Mouse (Mus musculus) neural tube, embryonic 13.5 days (tissue): ENCODE measurements around the gene Pnliprp1. TPM values are rescaled to one million over a fixed set of nuclear protein-coding genes. Genes with fewer than 3 reads are reported as not detected.

Experiments used
- ATAC-seq: fragments of 200-750 bp; cut with Nextera tagmentation; 2 replicates; pipeline ENCODE4 v1.8.0; 2017; ENCODE audit warnings: low read depth, mild to moderate bottlenecking, moderate TSS enrichment, moderate library complexity
- H3K27ac ChIP-seq: fragments of 300-500 bp; sonication (generic); replicated peaks from 2 replicates; pipeline ENCODE4 v1.5.1; 2015; ENCODE audit warnings: moderate library complexity, mild to moderate bottlenecking, inconsistent platforms
- H3K27me3 ChIP-seq: fragments of 300-500 bp; sonication (generic); 2 replicates; pipeline ENCODE4 v1.6.1; 2015; ENCODE audit warnings: mild to moderate bottlenecking, inconsistent platforms
- H3K36me3 ChIP-seq: fragments of 300-500 bp; sonication (generic); 2 replicates; pipeline ENCODE4 v1.6.1; 2015; ENCODE audit warnings: mild to moderate bottlenecking, inconsistent platforms
- H3K4me1 ChIP-seq: fragments of 300-500 bp; sonication (generic); replicated peaks from 2 replicates; pipeline ENCODE4 v1.6.1; 2015; ENCODE audit warnings: inconsistent platforms
- H3K4me2 ChIP-seq: fragments of 300-500 bp; sonication (generic); 2 replicates; pipeline ENCODE4 v1.6.1; 2015; ENCODE audit warnings: inconsistent platforms, mild to moderate bottlenecking, moderate library complexity
- H3K4me3 ChIP-seq: fragments of 300-500 bp; sonication (generic); 2 replicates; pipeline ENCODE4 v1.5.1; 2015; ENCODE audit warnings: mild to moderate bottlenecking, inconsistent platforms
- H3K9ac ChIP-seq: fragments of 300-500 bp; sonication (generic); 2 replicates; pipeline ENCODE4 v1.6.1; 2015; ENCODE audit warnings: moderate library complexity, mild to moderate bottlenecking, inconsistent platforms
- H3K9me3 ChIP-seq: fragments of 300-500 bp; sonication (generic); 2 replicates; pipeline ENCODE4 v1.6.1; 2016; ENCODE audit warnings: inconsistent platforms
- WGBS: fragments of 180-500 bp; shearing (Covaris S2); methylation state at CpG from one replicate; pipeline ENCODE4 v1.1.7; 2015; 5-methylcytosine and 5-hydroxymethylcytosine counted together
- polyA plus RNA-seq: library from polyadenylated mRNA; unstranded; fragments of >200 nt; fragmentation: Nextera tagmentation; extraction: Ambion mirVana; gene quantifications from 2 replicates; pipeline ENCODE4 v1.2.1, GENCODE M21; 2015

The Pnliprp1 gene
- 0.40 TPM in 1 of 2 replicates, not detected in the other for polyA plus RNA-seq

- no peak for ATAC-seq
- Histone ChIP-seq H3K9me3 (peaks cover 5% of the 10 kb centered on the region; the same call in 1 of the 2 replicates), H3K4me3 (no peak within 1 kb of the TSS), H3K9ac (no peak within 1 kb of the TSS), H3K27me3 (no peaks in the 10 kb centered on the region), H3K27ac (no peak within 1 kb of the TSS), H3K4me1 (no peaks in the 10 kb centered on the region), H3K36me3 (no peaks in the 10 kb centered on the region), H3K4me2 (no peak within 1 kb of the TSS)
- 61% methylated on average over 5 of the region's 5 CpGs for WGBS
Measured at GRCm38 (mm10) chr19:58728445-58729031, at the start of gene Pnliprp1. Pnliprp1 (plus strand) TSS chr19:58728887.

- no peak overlapping the region for H3K9ac ChIP-seq
- no peaks in the 10 kb centered on the region for H3K36me3 ChIP-seq
- 30% methylated on average over 1 of the region's 1 CpGs for WGBS
- no peak for ATAC-seq
- no peak overlapping the region for H3K4me2 ChIP-seq
- no peaks in the 10 kb centered on the region for H3K4me1 ChIP-seq
- H3K4me3 ChIP-seq = no peak overlapping the region
- no peak overlapping the region for H3K27ac ChIP-seq
- no peaks in the 10 kb centered on the region for H3K27me3 ChIP-seq
- H3K9me3 ChIP-seq = no peaks in the 10 kb centered on the region
Measured at GRCm38 (mm10) chr19:58688933-58689332, 39.8 kb upstream of the Pnliprp1 start.

GRCm38 (mm10) chr19:58695314-58695713 is 33.4 kb upstream of the Pnliprp1 start:
- Histone ChIP-seq H3K9ac (no peak overlapping the region), H3K4me3 (no peak overlapping the region), H3K9me3 (no peaks in the 10 kb centered on the region), H3K27me3 (no peaks in the 10 kb centered on the region), H3K27ac (no peak overlapping the region), H3K4me1 (no peaks in the 10 kb centered on the region), H3K4me2 (no peak overlapping the region), H3K36me3 (no peaks in the 10 kb centered on the region)
- no peak for ATAC-seq
- 87% methylated on average over 3 of the region's 3 CpGs for WGBS

- Histone ChIP-seq H3K27ac (no peak overlapping the region), H3K9me3 (no peaks in the 10 kb centered on the region), H3K4me2 (no peak overlapping the region), H3K4me3 (no peak overlapping the region), H3K27me3 (no peaks in the 10 kb centered on the region), H3K9ac (no peak overlapping the region), H3K4me1 (no peaks in the 10 kb centered on the region), H3K36me3 (no peaks in the 10 kb centered on the region)
- no peak for ATAC-seq
- 89% methylated on average over 2 of the region's 2 CpGs for WGBS
Measured at GRCm38 (mm10) chr19:58696235-58696634, 32.5 kb upstream of the Pnliprp1 start.

- 84% methylated on average over 4 of the region's 4 CpGs for WGBS
- no peak for ATAC-seq
- H3K4me2 ChIP-seq = no peak overlapping the region
Measured at GRCm38 (mm10) chr19:58704556-58704955, 24.1 kb upstream of the Pnliprp1 start.

GRCm38 (mm10) chr19:58708611-58709010 is 20.1 kb upstream of the Pnliprp1 start:
- Histone ChIP-seq H3K27me3 (no peaks in the 10 kb centered on the region), H3K36me3 (no peaks in the 10 kb centered on the region), H3K4me3 (no peak overlapping the region), H3K4me1 (no peaks in the 10 kb centered on the region), H3K27ac (no peak overlapping the region), H3K9me3 (no peaks in the 10 kb centered on the region), H3K9ac (no peak overlapping the region), H3K4me2 (no peak overlapping the region)
- no peak for ATAC-seq
- WGBS = 60% methylated on average over 3 of the region's 3 CpGs

More at GRCm38 (mm10) chr19:58704556-58704955, 24.1 kb upstream of the Pnliprp1 start:
- Histone ChIP-seq H3K9ac (no peak overlapping the region), H3K27ac (no peak overlapping the region), H3K4me1 (no peaks in the 10 kb centered on the region), H3K27me3 (no peaks in the 10 kb centered on the region), H3K9me3 (no peaks in the 10 kb centered on the region), H3K36me3 (no peaks in the 10 kb centered on the region), H3K4me3 (no peak overlapping the region)

- H3K27me3 ChIP-seq = no peaks in the 10 kb centered on the region
- no peak for ATAC-seq
- H3K9me3 ChIP-seq = no peaks in the 10 kb centered on the region
- no peaks in the 10 kb centered on the region for H3K4me1 ChIP-seq
- no peak overlapping the region for H3K9ac ChIP-seq
- no peak overlapping the region for H3K4me2 ChIP-seq
- no peak overlapping the region for H3K27ac ChIP-seq
- H3K36me3 ChIP-seq = no peaks in the 10 kb centered on the region
- no peak overlapping the region for H3K4me3 ChIP-seq
- 55% methylated on average over 4 of the region's 4 CpGs for WGBS
Measured at GRCm38 (mm10) chr19:58717925-58718324, 10.8 kb upstream of the Pnliprp1 start.

GRCm38 (mm10) chr19:58720439-58720838 is 8.2 kb upstream of the Pnliprp1 start:
- Histone ChIP-seq H3K4me3 (no peak overlapping the region), H3K9ac (no peak overlapping the region), H3K9me3 (peaks cover 3% of the 10 kb centered on the region; the same call in 1 of the 2 replicates), H3K36me3 (no peaks in the 10 kb centered on the region), H3K4me2 (no peak overlapping the region), H3K27ac (no peak overlapping the region), H3K4me1 (no peaks in the 10 kb centered on the region), H3K27me3 (no peaks in the 10 kb centered on the region)
- no peak for ATAC-seq

GRCm38 (mm10) chr19:58726551-58726950 is 2.1 kb upstream of the Pnliprp1 start:
- Histone ChIP-seq H3K27me3 (no peaks in the 10 kb centered on the region), H3K9me3 (peaks cover 5% of the 10 kb centered on the region; the same call in 1 of the 2 replicates), H3K36me3 (no peaks in the 10 kb centered on the region), H3K27ac (no peak overlapping the region), H3K4me1 (no peaks in the 10 kb centered on the region), H3K4me2 (no peak overlapping the region), H3K4me3 (no peak overlapping the region), H3K9ac (no peak overlapping the region)
- WGBS = 86% methylated on average over 5 of the region's 5 CpGs
- ATAC-seq = no peak

- no peak for ATAC-seq
- H3K9me3 ChIP-seq = peaks cover 5% of the 10 kb centered on the region; the same call in 1 of the 2 replicates
- no peaks in the 10 kb centered on the region for H3K4me1 ChIP-seq
- H3K4me2 ChIP-seq = no peak overlapping the region
- H3K9ac ChIP-seq = no peak overlapping the region
- WGBS = 86% methylated on average over 5 of the region's 5 CpGs
- H3K36me3 ChIP-seq = no peaks in the 10 kb centered on the region
- no peaks in the 10 kb centered on the region for H3K27me3 ChIP-seq
- no peak overlapping the region for H3K4me3 ChIP-seq
- H3K27ac ChIP-seq = no peak overlapping the region
Measured at GRCm38 (mm10) chr19:58727756-58728155, 931 bp upstream of the Pnliprp1 start.

- ATAC-seq = no peak
- WGBS = 85% methylated on average over 6 of the region's 6 CpGs
- Histone ChIP-seq H3K9me3 (no peaks in the 10 kb centered on the region), H3K9ac (no peak overlapping the region), H3K4me3 (no peak overlapping the region), H3K27ac (no peak overlapping the region), H3K4me2 (no peak overlapping the region), H3K36me3 (no peaks in the 10 kb centered on the region), H3K27me3 (no peaks in the 10 kb centered on the region), H3K4me1 (no peaks in the 10 kb centered on the region)
Measured at GRCm38 (mm10) chr19:58733216-58733615, 4.5 kb downstream of the Pnliprp1 start.

GRCm38 (mm10) chr19:58738111-58738510 is 9.4 kb downstream of the Pnliprp1 start:
- ATAC-seq = no peak
- Histone ChIP-seq H3K27me3 (no peaks in the 10 kb centered on the region), H3K27ac (no peak overlapping the region), H3K9ac (no peak overlapping the region), H3K4me2 (no peak overlapping the region), H3K4me1 (no peaks in the 10 kb centered on the region), H3K9me3 (no peaks in the 10 kb centered on the region), H3K4me3 (no peak overlapping the region), H3K36me3 (no peaks in the 10 kb centered on the region)
- 85% methylated on average over 4 of the region's 4 CpGs for WGBS

- H3K4me2 ChIP-seq = no peak overlapping the region
- H3K4me1 ChIP-seq = no peaks in the 10 kb centered on the region
- H3K27me3 ChIP-seq = no peaks in the 10 kb centered on the region
- no peak for ATAC-seq
- H3K4me3 ChIP-seq = no peak overlapping the region
- no peaks in the 10 kb centered on the region for H3K9me3 ChIP-seq
- H3K27ac ChIP-seq = no peak overlapping the region
- WGBS = 72% methylated on average over 6 of the region's 6 CpGs
- no peak overlapping the region for H3K9ac ChIP-seq
- no peaks in the 10 kb centered on the region for H3K36me3 ChIP-seq
Measured at GRCm38 (mm10) chr19:58741036-58741435, 12.3 kb downstream of the Pnliprp1 start.
